Mouse (Mus musculus) G1E (cell line): ENCODE measurements at regions not wholly inside any gene's neighbourhood (a gene's known extent, or its start where the extent isn't known, plus 50 kb on each side); places are given as distances from the start of the nearest gene placed in this dataset.

Experiments
- ATAC-seq: 2 replicates; pipeline ENCODE4 v1.8.0; 2016; ENCODE audit warnings: mild to moderate bottlenecking; ENCODE audit not compliant: insufficient number of reproducible peaks, poor library complexity, low FRiP score, severe bottlenecking; ENCODE audit errors: extremely low read depth
- DNase-seq: peaks from one replicate; pipeline ENCODE4 v3.0.0; 2012; ENCODE audit warnings: low spot score
- H3K27me3 ChIP-seq: 2 replicates; pipeline ENCODE4 v1.6.1; 2012; ENCODE audit warnings: mild to moderate bottlenecking, low read length, inconsistent platforms; ENCODE audit not compliant: insufficient read depth
- H3K36me3 ChIP-seq: replicated peaks from 2 replicates; pipeline ENCODE3; 2012; ENCODE audit warnings: mild to moderate bottlenecking, inconsistent platforms
- H3K4me1 ChIP-seq: 2 replicates; pipeline ENCODE4 v1.6.1; 2012; ENCODE audit warnings: low read depth, low read length, inconsistent platforms, mixed read lengths; ENCODE audit not compliant: insufficient read depth
- H3K4me3 ChIP-seq: 2 replicates; pipeline ENCODE4 v1.5.1; 2012; ENCODE audit warnings: low read depth, mild to moderate bottlenecking, inconsistent platforms, low read length, moderate library complexity, mixed read lengths
- H3K9me3 ChIP-seq: replicated peaks from 2 replicates; pipeline ENCODE4 v1.6.1; 2012; ENCODE audit warnings: inconsistent platforms
- CTCF ChIP-seq: IDR thresholded peaks from 2 replicates; pipeline ENCODE4 v1.5.1; 2012; ENCODE audit warnings: low read depth, low read length, inconsistent platforms, mixed read lengths
- GATA1 ChIP-seq: IDR thresholded peaks from 2 replicates; pipeline ENCODE4 v1.6.1; 2012; ENCODE audit warnings: borderline replicate concordance, low read length, inconsistent platforms, mixed read lengths
- GATA2 ChIP-seq: IDR thresholded peaks from 2 replicates; pipeline ENCODE4 v1.6.1; 2012; ENCODE audit warnings: low read depth, low read length, inconsistent platforms, borderline replicate concordance
- POLR2AphosphoS5 ChIP-seq: IDR thresholded peaks from 2 replicates; pipeline ENCODE4 v1.6.1; 2012; ENCODE audit warnings: low read depth, low read length, inconsistent platforms; ENCODE audit not compliant: insufficient replicate concordance
- TAL1 ChIP-seq: conservative IDR thresholded peaks from 2 replicates; pipeline ENCODE4 v1.6.1; 2012; ENCODE audit warnings: low read depth, low read length, inconsistent platforms, mixed read lengths

- no peak overlapping the region for H3K4me3 ChIP-seq
- DNase-seq = no peak
- TF ChIP-seq POLR2AphosphoS5 (no peak), TAL1 (no peak), GATA2 (no peak), GATA1 (no peak), CTCF (no peak)
- no peaks in the 10 kb centered on the region for H3K27me3 ChIP-seq
- no peak for ATAC-seq
- no peaks in the 10 kb centered on the region for H3K36me3 ChIP-seq
- peaks cover 36% of the 10 kb centered on the region for H3K4me1 ChIP-seq
- no peaks in the 10 kb centered on the region for H3K9me3 ChIP-seq
These were observed 186.4 kb upstream of the Meis1 start for GRCm38 (mm10) chr11:19205174-19205573.

DNA sequence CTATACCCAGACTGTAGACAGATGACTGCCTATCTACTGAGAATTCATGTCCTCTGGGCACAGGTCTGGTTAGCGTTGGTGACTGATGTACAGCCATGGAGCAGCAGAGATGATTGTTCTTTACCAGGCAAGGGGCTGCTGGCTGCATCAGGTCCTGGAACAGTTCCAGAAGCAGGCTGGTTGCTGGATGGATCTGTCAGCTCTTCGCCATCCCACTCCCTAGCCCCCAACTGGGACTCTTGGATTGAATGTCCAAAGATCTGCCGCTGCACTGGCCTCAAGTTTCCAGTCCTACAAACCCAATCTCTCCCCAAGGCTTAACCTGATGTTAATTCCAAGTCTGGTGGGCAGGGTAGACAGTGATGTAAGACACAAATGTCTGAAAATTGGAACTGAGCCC is 200.7 kb upstream of the Meis1 start:
- TF ChIP-seq POLR2AphosphoS5 (no peak), GATA2 (no peak), TAL1 (no peak), CTCF (no peak), GATA1 (no peak)
- Histone ChIP-seq H3K36me3 (no peaks in the 10 kb centered on the region), H3K4me3 (no peak overlapping the region), H3K4me1 (no peaks in the 10 kb centered on the region), H3K27me3 (peaks cover 13% of the 10 kb centered on the region), H3K9me3 (no peaks in the 10 kb centered on the region)
- ATAC-seq (no peak), DNase-seq (no peak)

DNA sequence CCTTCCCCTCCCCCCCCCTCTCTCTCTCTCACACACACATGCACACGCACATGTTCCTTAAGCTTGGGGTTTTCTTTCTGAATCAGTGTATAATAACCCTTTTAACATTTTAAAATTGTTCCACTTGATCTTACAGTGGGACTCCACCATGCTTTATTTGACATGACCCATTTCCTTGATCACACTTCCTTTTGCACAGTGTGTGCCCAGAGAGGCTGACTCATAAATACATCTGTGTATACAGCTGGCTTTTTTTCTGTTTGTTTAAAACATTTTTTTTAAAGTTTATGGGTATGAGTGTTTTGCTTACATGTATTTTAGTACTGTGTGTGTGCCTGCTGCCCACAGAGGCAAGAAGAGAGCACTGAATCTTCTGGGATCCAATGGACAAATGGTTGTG is 202.7 kb upstream of the Meis1 start:
- H3K27me3 ChIP-seq = peaks cover 18% of the 10 kb centered on the region
- H3K4me1 ChIP-seq = no peaks in the 10 kb centered on the region
- no peak overlapping the region for H3K4me3 ChIP-seq
- TF ChIP-seq CTCF (no peak), TAL1 (no peak), GATA1 (no peak), POLR2AphosphoS5 (no peak), GATA2 (no peak)
- H3K9me3 ChIP-seq = no peaks in the 10 kb centered on the region
- H3K36me3 ChIP-seq = no peaks in the 10 kb centered on the region
- no peak for DNase-seq
- no peak for ATAC-seq

GRCm38 (mm10) chr11:19226756-19227155 is 208.0 kb upstream of the Meis1 start:
- H3K9me3 ChIP-seq = no peaks in the 10 kb centered on the region
- H3K27me3 ChIP-seq = peaks cover 20% of the 10 kb centered on the region
- no peak for TF ChIP-seq CTCF
- TF ChIP-seq TAL1 = no peak
- no peak for TF ChIP-seq GATA1
- no peak for TF ChIP-seq GATA2
- TF ChIP-seq POLR2AphosphoS5 = no peak
- no peak overlapping the region for H3K4me3 ChIP-seq
- no peaks in the 10 kb centered on the region for H3K36me3 ChIP-seq
- H3K4me1 ChIP-seq = peaks cover 7% of the 10 kb centered on the region
- no peak for ATAC-seq
- DNase-seq = no peak

- peaks cover 7% of the 10 kb centered on the region for H3K4me1 ChIP-seq
- no peak for ATAC-seq
- TF ChIP-seq TAL1 = no peak
- TF ChIP-seq GATA1 = no peak
- no peak for TF ChIP-seq GATA2
- TF ChIP-seq POLR2AphosphoS5 = no peak
- TF ChIP-seq CTCF = no peak
These were observed 208.9 kb upstream of the Meis1 start for GRCm38 (mm10) chr11:19227716-19228115.

GRCm38 (mm10) chr11:19246390-19247114 is 227.8 kb upstream of the Meis1 start:
- DNase-seq (no peak), ATAC-seq (no peak)
- Histone ChIP-seq H3K9me3 (no peaks in the 10 kb centered on the region), H3K4me3 (no peak overlapping the region), H3K36me3 (no peaks in the 10 kb centered on the region), H3K4me1 (peaks cover 10% of the 10 kb centered on the region; the same call in 1 of the 2 replicates), H3K27me3 (peaks cover 23% of the 10 kb centered on the region)
- TF ChIP-seq GATA2 (no peak), POLR2AphosphoS5 (no peak), CTCF (no peak), GATA1 (no peak), TAL1 (no peak)

More at GRCm38 (mm10) chr11:19227716-19228115, 208.9 kb upstream of the Meis1 start:
- peaks cover 13% of the 10 kb centered on the region for H3K27me3 ChIP-seq
- peaks cover 1% of the 10 kb centered on the region for H3K9me3 ChIP-seq
- DNase-seq = no peak
- H3K36me3 ChIP-seq = no peaks in the 10 kb centered on the region
- H3K4me3 ChIP-seq = no peak overlapping the region

GRCm38 (mm10) chr11:19253605-19254004 is 234.8 kb upstream of the Meis1 start:
- H3K4me1 ChIP-seq = no peaks in the 10 kb centered on the region; the same call in 1 of the 2 replicates

More at GRCm38 (mm10) chr11:19253605-19254004, 234.8 kb upstream of the Meis1 start:
- H3K36me3 ChIP-seq = no peaks in the 10 kb centered on the region
- TF ChIP-seq GATA2 (no peak), CTCF (no peak), POLR2AphosphoS5 (no peak), GATA1 (no peak), TAL1 (no peak)
- DNase-seq (no peak), ATAC-seq (no peak)
- H3K27me3 ChIP-seq = peaks cover 10% of the 10 kb centered on the region; the same call in 1 of the 2 replicates
- H3K4me3 ChIP-seq = no peak overlapping the region
- no peaks in the 10 kb centered on the region for H3K9me3 ChIP-seq
